Mouse (Mus musculus): ENCODE data around the gene Cdx2. TPM values are rescaled to one million over a fixed set of nuclear protein-coding genes. Genes with fewer than 3 reads are reported as not detected.

Cdx2 gene
- total RNA-seq, 4 experiments from 2014 or later: not detected

DNA sequence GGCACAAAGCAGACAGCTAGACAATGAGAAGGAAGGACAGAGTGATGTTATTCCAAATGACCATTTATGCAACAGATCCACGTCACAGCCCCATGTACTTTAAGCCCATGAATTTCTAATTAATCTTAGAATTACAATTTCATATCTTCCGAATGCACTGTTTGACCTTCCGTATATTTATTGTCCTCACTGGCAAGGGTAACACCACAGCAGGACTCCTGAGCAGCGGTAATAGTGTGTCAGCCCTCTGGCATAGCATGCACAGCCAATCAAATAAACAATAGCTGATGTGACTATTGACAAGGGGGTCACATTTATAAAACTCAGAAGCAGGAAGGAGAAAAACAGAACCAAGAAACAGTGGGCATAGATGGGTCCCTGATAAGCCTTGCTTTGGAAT is 46.3 kb downstream of the Cdx2 start:
- DNase-seq (ENCODE audit: low spot score in 2 of 2): no peak

GRCm38 (mm10) chr5:147260189-147260588 is 46.9 kb downstream of the Cdx2 start:
- no peak for DNase-seq (ENCODE audit: low spot score in 2 of 2)

Small RNAs within 50 kb of the gene (microRNA-seq; reads per million reads assigned to microRNA genes)
- not detected for gene Mir7k

Other genes with a start within 250 kb of the Cdx2 start
- 1 to 10 TPM; 1.8 to 2.0 (median 1.9) TPM for gene Lnx2, start 230.7 kb downstream of the Cdx2 start, total RNA-seq (2022)
- 10 to 100 TPM; 81.9 to 91.0 (median 83.4) TPM for gene Polr1d, start 230.2 kb downstream of the Cdx2 start, total RNA-seq (2022)
- gene Gsx1, start 118.6 kb downstream of the Cdx2 start, total RNA-seq (2022): not detected
- not detected for gene Pdx1, start 37.3 kb downstream of the Cdx2 start, total RNA-seq (2022)
- gene Urad, start 15.2 kb upstream of the Cdx2 start, total RNA-seq (2022): not detected
- not detected for gene Flt3, start 93.2 kb upstream of the Cdx2 start, total RNA-seq (2022)
- gene Pan3, start 122.9 kb upstream of the Cdx2 start, total RNA-seq (2022): 10 to 100 TPM; 12.9 to 18.4 (median 15.4) TPM